Mouse (Mus musculus) neutrophil, adult 83 days (primary cell): Measurements from ENCODE around the gene Car11. TPM values are rescaled to one million over a fixed set of nuclear protein-coding genes. Genes with fewer than 3 reads are reported as not detected.

ENCODE experiments used
- total RNA-seq, 2 experiments: library from RNA; stranded (reverse); gene quantifications; one replicate each; pipeline ENCODE4 v1.2.4; 2023

Car11 gene
- not detected for total RNA-seq

GRCm38 (mm10) chr7:45699523-45700141 lies at the start of gene Car11:
Car11 (plus strand) TSS chr7:45699843.

GRCm38 (mm10) chr7:45666161-45666560 lies 33.5 kb upstream of the Car11 start, which contains the start of gene Fut2:
Fut2 (minus strand) TSS chr7:45666394.

GRCm38 (mm10) chr7:45683396-45684050 lies 16.1 kb upstream of the Car11 start, which contains the start of gene Ntn5:
Ntn5 (plus strand) TSS chr7:45684022.

GRCm38 (mm10) chr7:45693921-45694591 lies 5.6 kb upstream of the Car11 start, which contains the start of gene Sec1:
Sec1 (minus strand) TSS chr7:45694402.

GRCm38 (mm10) chr7:45704730-45705442 lies 5.2 kb downstream of the Car11 start, which contains the start of gene Dbp:
Dbp (plus strand) TSS chr7:45705088.

GRCm38 (mm10) chr7:45715090-45715708 lies 15.6 kb downstream of the Car11 start, which contains the start of gene Rpl18:
Rpl18 (plus strand) TSS chr7:45715457.

GRCm38 (mm10) chr7:45717918-45718297 lies 18.3 kb downstream of the Car11 start, which contains the start of gene Sphk2:
Sphk2 (minus strand) TSS chr7:45718002.

GRCm38 (mm10) chr7:45720413-45721233 lies 21.0 kb downstream of the Car11 start, which contains the start of gene Fam83e:
Fam83e (plus strand) TSS chr7:45721212.

GRCm38 (mm10) chr7:45725713-45726112 lies 26.1 kb downstream of the Car11 start, which contains the start of gene Spaca4:
Spaca4 (minus strand) TSS chr7:45725813.

Other genes with a start within 250 kb of the Car11 start
- gene Ftl1, start 240.0 kb upstream of the Car11 start, total RNA-seq: 1,000 to 10,000 TPM; 1,390 to 1,483 TPM
- 10 to 100 TPM; 42.0 to 45.1 TPM for gene Bax, start 232.9 kb upstream of the Car11 start, total RNA-seq
- gene Tulp2, start 218.0 kb upstream of the Car11 start, total RNA-seq: not detected
- 1 to 10 TPM; 1.2 to 2.5 TPM for gene Gm45808, start 213.0 kb upstream of the Car11 start, total RNA-seq
- 1 to 10 TPM; 5.9 to 6.1 TPM for gene Dhdh, start 211.0 kb upstream of the Car11 start, total RNA-seq
- gene Nucb1, start 189.4 kb upstream of the Car11 start, total RNA-seq: 100 to 1,000 TPM; 111 to 114 TPM
- 100 to 1,000 TPM; 253 to 370 TPM for gene Ppp1r15a, start 173.6 kb upstream of the Car11 start, total RNA-seq
- under 1 TPM in 1 of 2 experiments, not detected in 1; 0.15 TPM for gene Plekha4, start 173.5 kb upstream of the Car11 start, total RNA-seq
- gene Hsd17b14, start 144.9 kb upstream of the Car11 start, total RNA-seq: not detected
- 10 to 100 TPM; 39.9 to 42.5 TPM for gene Bcat2, start 129.7 kb upstream of the Car11 start, total RNA-seq
- not detected for gene Fgf21, start 84.4 kb upstream of the Car11 start, total RNA-seq
- under 1 TPM in 1 of 2 experiments, not detected in 1; 0.22 TPM for gene Fut1, start 82.6 kb upstream of the Car11 start, total RNA-seq
- not detected for gene Izumo1, start 78.0 kb upstream of the Car11 start, total RNA-seq
- gene Rasip1, start 72.4 kb upstream of the Car11 start, total RNA-seq: 1 to 10 TPM; 1.9 to 2.0 TPM
- under 1 TPM; 0.13 to 0.73 TPM for gene Mamstr, start 59.9 kb upstream of the Car11 start, total RNA-seq
- gene Fut2, start 33.4 kb upstream of the Car11 start, total RNA-seq: not detected
- not detected for gene Ntn5, start 15.8 kb upstream of the Car11 start, total RNA-seq
- gene Sec1, start 5.4 kb upstream of the Car11 start, total RNA-seq: under 1 TPM in 1 of 2 experiments, not detected in 1; 0.26 TPM
- 1 to 10 TPM; 5.3 TPM for gene Dbp, start 5.2 kb downstream of the Car11 start, total RNA-seq
- 100 to 1,000 TPM; 782 to 910 TPM for gene Rpl18, start 15.6 kb downstream of the Car11 start, total RNA-seq
- 10 to 100 TPM; 39.2 to 41.2 TPM for gene Sphk2, start 18.2 kb downstream of the Car11 start, total RNA-seq
- under 1 TPM; 0.55 to 0.64 TPM for gene Fam83e, start 21.4 kb downstream of the Car11 start, total RNA-seq
- not detected for gene Spaca4, start 26.0 kb downstream of the Car11 start, total RNA-seq
- not detected for gene Lmtk3, start 83.9 kb downstream of the Car11 start, total RNA-seq
- not detected for gene Sult2b1, start 84.8 kb downstream of the Car11 start, total RNA-seq
- gene Cyth2, start 114.7 kb downstream of the Car11 start, total RNA-seq: 10 to 100 TPM; 68.3 to 83.9 TPM
- under 1 TPM; 0.20 to 0.33 TPM for gene Kcnj14, start 124.9 kb downstream of the Car11 start, total RNA-seq
- 1 to 10 TPM; 5.4 to 5.9 TPM for gene Grwd1, start 131.1 kb downstream of the Car11 start, total RNA-seq
- 10 to 100 TPM; 65.3 to 69.5 TPM for gene Kdelr1, start 172.9 kb downstream of the Car11 start, total RNA-seq
- gene Grin2d, start 178.5 kb downstream of the Car11 start, total RNA-seq: under 1 TPM; 0.15 to 0.22 TPM
- under 1 TPM; 0.82 to 0.85 TPM for gene Syngr4, start 196.9 kb downstream of the Car11 start, total RNA-seq
- gene Tmem143, start 197.1 kb downstream of the Car11 start, total RNA-seq: 1 to 10 TPM; 7.0 to 7.5 TPM
- 100 to 1,000 TPM; 379 to 407 TPM for gene Emp3, start 221.6 kb downstream of the Car11 start, total RNA-seq
- 1 to 10 TPM; 4.8 to 7.6 TPM for gene Ccdc114, start 224.2 kb downstream of the Car11 start, total RNA-seq